Mouse (Mus musculus) lung, postnatal 0 days (tissue): Measurements from ENCODE around the gene Bst2.

Source experiments
- CTCF ChIP-seq: IDR thresholded peaks from 2 replicates; pipeline ENCODE4 v1.5.1; 2016; ENCODE audit warnings: antibody characterized with exemption, mild to moderate bottlenecking
- EP300 ChIP-seq: IDR thresholded peaks from 2 replicates; pipeline ENCODE4 v1.6.1; 2016; ENCODE audit warnings: antibody characterized with exemption, mild to moderate bottlenecking, control low read depth

GRCm38 (mm10) chr8:71547590-71547989 lies 10.3 kb upstream of the Bst2 start:
- TF ChIP-seq CTCF (no peak), EP300 (no peak)
